Mouse (Mus musculus): ENCODE measurements around the gene Usb1. TPM values are rescaled to one million over a fixed set of nuclear protein-coding genes. Genes with fewer than 3 reads are reported as not detected.

The Usb1 gene
- 45.3 and 46.3 TPM in 2 replicates for polyA plus RNA-seq (2015; fragmentation: Nextera tagmentation; extraction: Ambion mirVana)

- peak; percentile 95 for ATAC-seq (ENCODE audit: insufficient number of reproducible peaks, low FRiP score, low TSS enrichment, low read depth)
- Histone ChIP-seq H3K4me2 (replicated peaks) (peak within 1 kb of the TSS; percentile 80), H3K27me3 (no peaks in the 10 kb centered on the region), H3K9ac (peak within 1 kb of the TSS; percentile 78), H3K4me1 (peaks cover 28% of the 10 kb centered on the region), H3K27ac (replicated peaks) (peak within 1 kb of the TSS; percentile 98), H3K4me3 (replicated peaks) (peak within 1 kb of the TSS; percentile 85), H3K36me3 (peaks cover 39% of the 10 kb centered on the region), H3K9me3 (replicated peaks) (no peaks in the 10 kb centered on the region)
- under 1% methylated on average over 79 of the region's 80 CpGs for WGBS
Observed at GRCm38 (mm10) chr8:95331720-95332436, at the start of gene Usb1, which contains the start of gene Zfp319. Gene Usb1 (plus strand): TSS chr8:95332284. Gene Zfp319 (minus strand): TSS chr8:95331950.

- no peak overlapping the region for H3K4me2 ChIP-seq (replicated peaks)
- H3K9me3 ChIP-seq (replicated peaks): no peaks in the 10 kb centered on the region
- ATAC-seq (ENCODE audit: insufficient number of reproducible peaks, low FRiP score, low TSS enrichment, low read depth): no peak
- H3K4me1 ChIP-seq: no peaks in the 10 kb centered on the region; the same call in 1 of the 2 replicates
- no peaks in the 10 kb centered on the region for H3K27me3 ChIP-seq
- no peaks in the 10 kb centered on the region for H3K36me3 ChIP-seq
- H3K9ac ChIP-seq: no peak overlapping the region
- no peak overlapping the region for H3K4me3 ChIP-seq (replicated peaks)
- no peak overlapping the region for H3K27ac ChIP-seq (replicated peaks)
- WGBS: 49% methylated on average over 6 of the region's 6 CpGs
Observed at GRCm38 (mm10) chr8:95289066-95289650, 42.9 kb upstream of the Usb1 start.

GRCm38 (mm10) chr8:95293172-95293571 lies 38.9 kb upstream of the Usb1 start:
- Histone ChIP-seq H3K27me3 (no peaks in the 10 kb centered on the region), H3K4me1 (no peaks in the 10 kb centered on the region; the same call in 1 of the 2 replicates), H3K36me3 (no peaks in the 10 kb centered on the region), H3K4me3 (replicated peaks) (no peak overlapping the region), H3K4me2 (replicated peaks) (peak overlapping the region; percentile 6; the same call in 1 of the 2 replicates), H3K9ac (no peak overlapping the region), H3K27ac (replicated peaks) (no peak overlapping the region), H3K9me3 (replicated peaks) (no peaks in the 10 kb centered on the region)
- WGBS: 60% methylated on average over 11 of the region's 11 CpGs
- no peak for ATAC-seq (ENCODE audit: insufficient number of reproducible peaks, low FRiP score, low TSS enrichment, low read depth)

GRCm38 (mm10) chr8:95293891-95294290 lies 38.2 kb upstream of the Usb1 start:
- Histone ChIP-seq H3K36me3 (no peaks in the 10 kb centered on the region), H3K27ac (replicated peaks) (no peak overlapping the region), H3K27me3 (no peaks in the 10 kb centered on the region), H3K9me3 (replicated peaks) (no peaks in the 10 kb centered on the region), H3K4me2 (replicated peaks) (peak overlapping the region; percentile 6; the same call in 1 of the 2 replicates), H3K4me1 (no peaks in the 10 kb centered on the region; the same call in 1 of the 2 replicates), H3K4me3 (replicated peaks) (no peak overlapping the region), H3K9ac (no peak overlapping the region)
- ATAC-seq (ENCODE audit: insufficient number of reproducible peaks, low FRiP score, low TSS enrichment, low read depth): peak; percentile 40; the same call in 1 of the 2 replicates
- WGBS: 50% methylated on average over 7 of the region's 7 CpGs

- Histone ChIP-seq H3K9me3 (replicated peaks) (no peaks in the 10 kb centered on the region), H3K36me3 (no peaks in the 10 kb centered on the region), H3K9ac (no peak overlapping the region), H3K4me2 (replicated peaks) (no peak overlapping the region), H3K4me3 (replicated peaks) (no peak overlapping the region), H3K27ac (replicated peaks) (no peak overlapping the region), H3K27me3 (no peaks in the 10 kb centered on the region), H3K4me1 (no peaks in the 10 kb centered on the region)
- ATAC-seq (ENCODE audit: insufficient number of reproducible peaks, low FRiP score, low TSS enrichment, low read depth): no peak
- WGBS: 16% methylated on average over 5 of the region's 5 CpGs
Observed at GRCm38 (mm10) chr8:95302410-95302809, 29.7 kb upstream of the Usb1 start.

GRCm38 (mm10) chr8:95305526-95305925 lies 26.6 kb upstream of the Usb1 start:
- Histone ChIP-seq H3K4me3 (replicated peaks) (no peak overlapping the region), H3K27ac (replicated peaks) (no peak overlapping the region), H3K4me2 (replicated peaks) (no peak overlapping the region), H3K4me1 (no peaks in the 10 kb centered on the region), H3K36me3 (no peaks in the 10 kb centered on the region), H3K9me3 (replicated peaks) (no peaks in the 10 kb centered on the region), H3K27me3 (no peaks in the 10 kb centered on the region), H3K9ac (no peak overlapping the region)
- WGBS: 64% methylated on average over 4 of the region's 4 CpGs
- ATAC-seq (ENCODE audit: insufficient number of reproducible peaks, low FRiP score, low TSS enrichment, low read depth): no peak

- no peak within 1 kb of the TSS for H3K9ac ChIP-seq
- no peak within 1 kb of the TSS for H3K4me2 ChIP-seq (replicated peaks)
- no peak within 1 kb of the TSS for H3K27ac ChIP-seq (replicated peaks)
- WGBS: 40% methylated on average over 6 of the region's 6 CpGs
- H3K4me1 ChIP-seq: no peaks in the 10 kb centered on the region
- no peaks in the 10 kb centered on the region for H3K36me3 ChIP-seq
- no peak for ATAC-seq (ENCODE audit: insufficient number of reproducible peaks, low FRiP score, low TSS enrichment, low read depth)
- H3K4me3 ChIP-seq (replicated peaks): no peak within 1 kb of the TSS
- H3K27me3 ChIP-seq: no peaks in the 10 kb centered on the region
- H3K9me3 ChIP-seq (replicated peaks): no peaks in the 10 kb centered on the region
Observed at GRCm38 (mm10) chr8:95306431-95306830, 25.7 kb upstream of the Usb1 start, which contains the start of gene Cngb1. Gene Cngb1 (minus strand): TSS chr8:95306585.

GRCm38 (mm10) chr8:95310342-95310970 lies 21.6 kb upstream of the Usb1 start, which contains the start of gene Tepp:
Gene Tepp (plus strand): TSS chr8:95310566.
- Histone ChIP-seq H3K4me1 (no peaks in the 10 kb centered on the region), H3K36me3 (no peaks in the 10 kb centered on the region), H3K4me3 (replicated peaks) (no peak within 1 kb of the TSS), H3K9ac (no peak within 1 kb of the TSS), H3K27me3 (no peaks in the 10 kb centered on the region), H3K4me2 (replicated peaks) (no peak within 1 kb of the TSS), H3K9me3 (replicated peaks) (no peaks in the 10 kb centered on the region), H3K27ac (replicated peaks) (no peak within 1 kb of the TSS)
- ATAC-seq (ENCODE audit: insufficient number of reproducible peaks, low FRiP score, low TSS enrichment, low read depth): no peak
- 32% methylated on average over 6 of the region's 6 CpGs for WGBS

GRCm38 (mm10) chr8:95312836-95313235 lies 19.2 kb upstream of the Usb1 start:
- ATAC-seq (ENCODE audit: insufficient number of reproducible peaks, low FRiP score, low TSS enrichment, low read depth): no peak
- Histone ChIP-seq H3K27ac (replicated peaks) (no peak overlapping the region), H3K27me3 (no peaks in the 10 kb centered on the region), H3K4me2 (replicated peaks) (no peak overlapping the region), H3K36me3 (no peaks in the 10 kb centered on the region), H3K9me3 (replicated peaks) (no peaks in the 10 kb centered on the region), H3K4me3 (replicated peaks) (no peak overlapping the region), H3K9ac (no peak overlapping the region), H3K4me1 (no peaks in the 10 kb centered on the region)
- 74% methylated on average over 18 of the region's 18 CpGs for WGBS

- no peak overlapping the region for H3K9ac ChIP-seq
- H3K4me1 ChIP-seq: no peaks in the 10 kb centered on the region
- no peak overlapping the region for H3K4me3 ChIP-seq (replicated peaks)
- ATAC-seq (ENCODE audit: insufficient number of reproducible peaks, low FRiP score, low TSS enrichment, low read depth): no peak
- no peak overlapping the region for H3K27ac ChIP-seq (replicated peaks)
- no peaks in the 10 kb centered on the region for H3K36me3 ChIP-seq
- no peak overlapping the region for H3K4me2 ChIP-seq (replicated peaks)
- no peaks in the 10 kb centered on the region for H3K27me3 ChIP-seq
- 86% methylated on average over 6 of the region's 6 CpGs for WGBS
- H3K9me3 ChIP-seq (replicated peaks): no peaks in the 10 kb centered on the region
Observed at GRCm38 (mm10) chr8:95313857-95314256, 18.2 kb upstream of the Usb1 start.

GRCm38 (mm10) chr8:95314707-95315106 lies 17.4 kb upstream of the Usb1 start:
- Histone ChIP-seq H3K9ac (no peak overlapping the region), H3K4me3 (replicated peaks) (no peak overlapping the region), H3K27me3 (no peaks in the 10 kb centered on the region), H3K27ac (replicated peaks) (no peak overlapping the region), H3K9me3 (replicated peaks) (no peaks in the 10 kb centered on the region), H3K4me2 (replicated peaks) (no peak overlapping the region), H3K36me3 (no peaks in the 10 kb centered on the region), H3K4me1 (0 out of 2 replicates have a peak, but pooled peaks cover under 1% of the 10 kb centered on the region)
- WGBS: 67% methylated on average over 2 of the region's 2 CpGs
- no peak for ATAC-seq (ENCODE audit: insufficient number of reproducible peaks, low FRiP score, low TSS enrichment, low read depth)

All from embryonic facial prominence, embryonic 15.5 days (tissue).